Mouse (Mus musculus) CH12.LX (cell line): ENCODE data around the gene Prdm12. TPM values are rescaled to one million over a fixed set of nuclear protein-coding genes. Genes with fewer than 3 reads are reported as not detected.

Experiments
- DNase-seq: peaks from one replicate; pipeline ENCODE4 v3.0.0-alpha.2; 2013; ENCODE audit errors: extremely low read depth
- H3K27ac ChIP-seq: 2 replicates; pipeline ENCODE4 v1.5.1; 2012; ENCODE audit warnings: low read depth, mild to moderate bottlenecking, control low read depth, moderate library complexity; ENCODE audit not compliant: insufficient read depth
- H3K27me3 ChIP-seq: replicated peaks from 2 replicates; pipeline ENCODE3; 2012; ENCODE audit warnings: inconsistent platforms
- H3K36me3 ChIP-seq, 2 experiments: replicated peaks in 1 of 2; 2 replicates each; pipeline versions ENCODE3 to v1.6.1; 2012; ENCODE audit warnings: inconsistent platforms in 1 of 2, low read length in 1 of 2, mild to moderate bottlenecking in 1 of 2, mixed read lengths in 1 of 2, moderate library complexity in 1 of 2; ENCODE audit not compliant: control insufficient read depth in 1 of 2, insufficient read depth in 1 of 2
- H3K4me1 ChIP-seq, 2 experiments: 2 replicates each; pipeline ENCODE4 v1.6.1; 2012; ENCODE audit warnings: inconsistent platforms in 1 of 2, moderate library complexity in 1 of 2; ENCODE audit not compliant: insufficient read depth in 2 of 2, control insufficient read depth in 1 of 2
- H3K4me2 ChIP-seq: 2 replicates; pipeline ENCODE4 v1.6.1; 2012; ENCODE audit warnings: low read depth, mild to moderate bottlenecking, control low read depth; ENCODE audit not compliant: poor library complexity, insufficient read depth, severe bottlenecking
- H3K4me3 ChIP-seq, 3 experiments: fragments of 150-350 bp in 1 of 3; sonication (generic) in 1 of 3; replicated peaks in 1 of 3; 2 replicates each; pipeline versions ENCODE3 to v1.5.1; 2011 to 2012; ENCODE audit warnings: low read depth in 2 of 3, low read length in 2 of 3, mild to moderate bottlenecking in 2 of 3, moderate library complexity in 2 of 3, control low read depth in 1 of 3, improper control_type of control experiment in 1 of 3, inconsistent platforms in 1 of 3, mixed read lengths in 1 of 3; ENCODE audit not compliant: poor library complexity in 1 of 3
- H3K79me2 ChIP-seq: replicated peaks from 2 replicates; pipeline ENCODE4 v1.6.1; 2012; ENCODE audit warnings: mild to moderate bottlenecking, moderate library complexity; ENCODE audit not compliant: control insufficient read depth, poor library complexity, insufficient read depth, severe bottlenecking; ENCODE audit errors: extremely low read depth
- H3K9ac ChIP-seq: 2 replicates; pipeline ENCODE4 v1.6.1; 2012; ENCODE audit warnings: low read depth, mild to moderate bottlenecking, control low read depth, moderate library complexity; ENCODE audit not compliant: insufficient read depth
- H3K9me3 ChIP-seq: replicated peaks from 2 replicates; pipeline ENCODE3; 2012; ENCODE audit warnings: low read length, inconsistent platforms, mixed read lengths
- BHLHE40 ChIP-seq: IDR thresholded peaks from 2 replicates; pipeline ENCODE4 v1.6.1; 2011; ENCODE audit warnings: mild to moderate bottlenecking, low read depth, low read length, improper control_type of control experiment
- CTCF ChIP-seq, 2 experiments: IDR thresholded peaks in 1 of 2; conservative IDR thresholded peaks in 1 of 2; 2 replicates each; pipeline ENCODE4 v1.5.1; 2011 to 2012; ENCODE audit warnings: low read depth in 2 of 2, low read length in 2 of 2, improper control_type of control experiment in 1 of 2, inconsistent platforms in 1 of 2, mild to moderate bottlenecking in 1 of 2, moderate library complexity in 1 of 2
- ELF1 ChIP-seq: IDR thresholded peaks from 2 replicates; pipeline ENCODE4 v1.6.1; 2014; ENCODE audit warnings: low read depth, mild to moderate bottlenecking, inconsistent platforms, low read length, improper control_type of control experiment
- ETS1 ChIP-seq: conservative IDR thresholded peaks from 2 replicates; pipeline ENCODE4 v1.6.1; 2012; ENCODE audit warnings: low read depth, mild to moderate bottlenecking, inconsistent platforms, low read length, improper control_type of control experiment, moderate library complexity
- GABPA ChIP-seq: IDR thresholded peaks from 2 replicates; pipeline ENCODE4 v1.6.1; 2012; ENCODE audit warnings: low read depth, low read length, improper control_type of control experiment, inconsistent platforms; ENCODE audit not compliant: insufficient replicate concordance
- HCFC1 ChIP-seq: IDR thresholded peaks from 2 replicates; pipeline ENCODE4 v1.6.1; 2012; ENCODE audit warnings: low read depth, mild to moderate bottlenecking, inconsistent platforms, low read length, improper control_type of control experiment
- IRF4 ChIP-seq: IDR thresholded peaks from 2 replicates; pipeline ENCODE4 v1.6.1; 2014; ENCODE audit warnings: low read depth, mild to moderate bottlenecking, inconsistent platforms, low read length, improper control_type of control experiment
- MAZ ChIP-seq: IDR thresholded peaks from 2 replicates; pipeline ENCODE4 v1.6.1; 2012; ENCODE audit warnings: low read depth, mild to moderate bottlenecking, inconsistent platforms, low read length, improper control_type of control experiment, moderate library complexity
- RAD21 ChIP-seq: IDR thresholded peaks from 2 replicates; pipeline ENCODE4 v1.6.1; 2011; ENCODE audit warnings: low read depth, mild to moderate bottlenecking, low read length, improper control_type of control experiment, moderate library complexity
- SMC3 ChIP-seq: IDR thresholded peaks from 2 replicates; pipeline ENCODE4 v1.6.1; 2011; ENCODE audit warnings: low read depth, low read length, improper control_type of control experiment
- USF1 ChIP-seq: IDR thresholded peaks from 2 replicates; pipeline ENCODE4 v1.6.1; 2014; ENCODE audit warnings: low read depth, mild to moderate bottlenecking, inconsistent platforms, low read length, improper control_type of control experiment
- USF2 ChIP-seq: conservative IDR thresholded peaks from 2 replicates; pipeline ENCODE4 v1.6.1; 2011; ENCODE audit warnings: low read depth, low read length, improper control_type of control experiment
- ZMIZ1 ChIP-seq: IDR thresholded peaks from 2 replicates; pipeline ENCODE4 v1.6.1; 2012; ENCODE audit warnings: low read depth, mild to moderate bottlenecking, inconsistent platforms, low read length, improper control_type of control experiment
- dilution Hi-C: fragments of 300-500 bp; cut with MboI; formaldehyde crosslinking; loops from 2 replicates; pipeline ENCODE4 v1.14.3; 2020; ENCODE audit warnings: low sequenced_read_pairs; ENCODE audit not compliant: extremely low pct_unique_long_range_greater_than_20kb, extremely low pct_ligation_motif_present
- in situ Hi-C: fragments of 300-500 bp; cut with MboI; formaldehyde crosslinking; loops from 3 replicates; pipeline ENCODE4 v1.14.3; 2019; ENCODE audit warnings: low sequenced_read_pairs, low pct_ligation_motif_present, low pct_unique_long_range_greater_than_20kb, mixed read lengths
- polyA plus RNA-seq: library from polyadenylated mRNA; unstranded; fragments of >175 nt; gene quantifications from 2 replicates; pipeline ENCODE4 v1.2.1, GENCODE M21; 2012; ENCODE audit warnings: low read depth; ENCODE audit not compliant: insufficient read length
- total RNA-seq, 2 experiments: library from RNA; depleted of rRNA; stranded (reverse); fragments of 300-350 nt in 1 of 2; fragments of >200 nt in 1 of 2; gene quantifications; 2 replicates each; pipeline ENCODE4 v1.2.3; 2012 to 2014

Prdm12 gene
- total and polyA plus RNA-seq, 3 experiments: not detected

DNA sequence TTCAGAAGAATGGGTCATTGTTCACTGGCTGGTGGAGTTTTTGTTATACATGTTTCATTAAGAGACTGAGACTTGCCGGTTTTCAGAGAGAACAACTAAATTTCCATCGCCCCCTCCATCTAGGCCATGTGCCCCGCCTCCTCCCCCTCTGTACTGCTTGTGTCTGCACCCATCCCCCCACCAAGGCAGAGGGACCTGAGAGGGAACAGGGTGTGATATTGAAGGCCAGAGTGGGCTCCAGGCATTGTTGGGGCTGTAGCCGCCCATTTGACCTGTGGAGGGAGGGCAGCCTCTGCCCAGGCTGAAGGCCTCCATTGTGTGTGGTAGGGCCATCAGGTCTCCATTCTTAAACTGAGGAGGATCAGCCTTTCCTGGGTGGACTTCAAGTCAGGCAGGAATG lies 28.9 kb upstream of the Prdm12 start:
- H3K4me1 ChIP-seq: peaks cover 34 to 56% of the 10 kb centered on the region in 2 experiments
- H3K36me3 ChIP-seq: peaks cover 65 to 89% of the 10 kb centered on the region in 2 experiments
- H3K27ac ChIP-seq: no peak overlapping the region
- in situ Hi-C loops: no loop called here
- H3K79me2 ChIP-seq: no peaks in the 10 kb centered on the region
- TF ChIP-seq ELF1 (no peak), USF2 (no peak), RAD21 (no peak), HCFC1 (no peak), ZMIZ1 (no peak)
- no peak overlapping the region for H3K4me2 ChIP-seq
- H3K27me3 ChIP-seq: no peaks in the 10 kb centered on the region
- H3K9me3 ChIP-seq: no peaks in the 10 kb centered on the region
- DNase-seq: no peak
- dilution Hi-C loops: no loop called here
- no peak overlapping the region for H3K4me3 ChIP-seq
- no peak overlapping the region for H3K9ac ChIP-seq

- Histone ChIP-seq H3K9me3 (no peaks in the 10 kb centered on the region), H3K27me3 (no peaks in the 10 kb centered on the region), H3K27ac (no peak overlapping the region; the same call in 1 of the 2 replicates), H3K4me2 (no peak overlapping the region), H3K4me3 (no peak overlapping the region), H3K36me3 (peaks cover 61 to 87% of the 10 kb centered on the region in 2 experiments), H3K4me1 (peaks cover 34 to 56% of the 10 kb centered on the region in 2 experiments), H3K79me2 (no peaks in the 10 kb centered on the region), H3K9ac (no peak overlapping the region)
- dilution Hi-C loops (no loop called here), in situ Hi-C loops (no loop called here)
- peak; percentile 52 for DNase-seq
- TF ChIP-seq MAZ (no peak), SMC3 (peak; percentile 24; the same call in 1 of the 2 replicates), CTCF (conservative IDR thresholded peaks at IDR 0.05 in 1 of 2, IDR thresholded peaks at IDR 0.05 in 1 of 2; ENCODE audit: low read depth in 2 of 2, low read length in 2 of 2) (peak; percentile 20 to 53; a peak in 2 of 4 replicates), RAD21 (peak; percentile 22)
Observed at GRCm38 (mm10) chr2:31611400-31611799, 28.4 kb upstream of the Prdm12 start.

- no peak overlapping the region for H3K4me2 ChIP-seq
- no peaks in the 10 kb centered on the region for H3K79me2 ChIP-seq
- dilution Hi-C loops: no loop called here
- peak overlapping the region; percentile 76 for H3K27ac ChIP-seq
- peaks cover 34 to 56% of the 10 kb centered on the region in 2 experiments for H3K4me1 ChIP-seq
- H3K9me3 ChIP-seq: no peaks in the 10 kb centered on the region
- peak; percentile 69 for DNase-seq
- H3K27me3 ChIP-seq: no peaks in the 10 kb centered on the region
- H3K36me3 ChIP-seq: peaks cover 58 to 83% of the 10 kb centered on the region in 2 experiments
- TF ChIP-seq MAZ (peak; percentile 72; the same call in 1 of the 2 replicates), GABPA (no peak), ETS1 (peak; percentile 70), HCFC1 (no peak), USF1 (peak; percentile 53), IRF4 (0 out of 2 replicates have a peak, but pooled peaks have one; percentile 34), BHLHE40 (0 out of 2 replicates have a peak, but pooled peaks have one; percentile 18)
- peak overlapping the region in 1 of 3 experiments; percentile 54 for H3K4me3 ChIP-seq
- H3K9ac ChIP-seq: no peak overlapping the region
- in situ Hi-C loops: no loop called here
Observed at GRCm38 (mm10) chr2:31612627-31613026, 27.2 kb upstream of the Prdm12 start.
